Mouse (Mus musculus) MEL (cell line): ENCODE data around the gene Sh3tc1. TPM values are rescaled to one million over a fixed set of nuclear protein-coding genes. Genes with fewer than 3 reads are reported as not detected.

ENCODE experiments used
- DNase-seq: peaks from one replicate; pipeline ENCODE4 v3.0.0; 2011; ENCODE audit warnings: low read depth, low spot score
- H3K27ac ChIP-seq: 2 replicates; pipeline ENCODE4 v1.5.1; 2012; ENCODE audit warnings: low read depth, mild to moderate bottlenecking, control low read depth, low read length, moderate library complexity; ENCODE audit not compliant: control insufficient read depth
- H3K27me3 ChIP-seq, 2 experiments: fragments of 150-350 bp in 1 of 2; sonication (generic) in 1 of 2; 2 replicates each; pipeline ENCODE4 v1.6.1; 2012; ENCODE audit warnings: low read length in 2 of 2, mild to moderate bottlenecking in 2 of 2, improper control_type of control experiment in 1 of 2, moderate library complexity in 1 of 2; ENCODE audit not compliant: insufficient read depth in 2 of 2, control insufficient read depth in 1 of 2
- H3K36me3 ChIP-seq, 2 experiments: 2 replicates each; pipeline ENCODE4 v1.6.1; 2012 to 2014; ENCODE audit warnings: low read length in 2 of 2, improper control_type of control experiment in 1 of 2, inconsistent platforms in 1 of 2, mild to moderate bottlenecking in 1 of 2; ENCODE audit not compliant: insufficient read depth in 2 of 2, control insufficient read depth in 1 of 2
- H3K4me1 ChIP-seq, 2 experiments: fragments of 150-350 bp in 1 of 2; sonication (generic) in 1 of 2; 2 replicates each; pipeline ENCODE4 v1.6.1; 2012; ENCODE audit warnings: low read length in 2 of 2, improper control_type of control experiment in 1 of 2, mild to moderate bottlenecking in 1 of 2; ENCODE audit not compliant: insufficient read depth in 2 of 2, control insufficient read depth in 1 of 2
- H3K4me3 ChIP-seq, 2 experiments: fragments of 150-350 bp in 1 of 2; sonication (generic) in 1 of 2; 2 replicates each; pipeline ENCODE4 v1.5.1; 2012; ENCODE audit warnings: low read depth in 2 of 2, low read length in 2 of 2, mild to moderate bottlenecking in 2 of 2, moderate library complexity in 2 of 2, control low read depth in 1 of 2, improper control_type of control experiment in 1 of 2; ENCODE audit not compliant: control insufficient read depth in 1 of 2, insufficient read depth in 1 of 2
- H3K79me2 ChIP-seq: 2 replicates; pipeline ENCODE4 v1.6.1; 2012; ENCODE audit warnings: mild to moderate bottlenecking, low read length, moderate library complexity; ENCODE audit not compliant: control insufficient read depth, poor library complexity, insufficient read depth
- H3K9ac ChIP-seq: 2 replicates; pipeline ENCODE4 v1.6.1; 2012; ENCODE audit warnings: low read depth, mild to moderate bottlenecking, control low read depth, low read length, moderate library complexity; ENCODE audit not compliant: control insufficient read depth, poor library complexity, severe bottlenecking
- H3K9me3 ChIP-seq: fragments of 150-350 bp; sonication (generic); replicated peaks from 2 replicates; pipeline ENCODE4 v1.6.1; 2012; ENCODE audit warnings: mild to moderate bottlenecking, low read length, improper control_type of control experiment, moderate library complexity; ENCODE audit not compliant: insufficient read depth
- E2F4 ChIP-seq: IDR thresholded peaks from 2 replicates; pipeline ENCODE4 v1.6.1; 2011; ENCODE audit warnings: low read depth, low read length, improper control_type of control experiment, borderline replicate concordance
- MAFK ChIP-seq: IDR thresholded peaks from 2 replicates; pipeline ENCODE4 v1.6.1; 2011; ENCODE audit warnings: low read depth, mild to moderate bottlenecking, low read length, improper control_type of control experiment, borderline replicate concordance
- MEF2A ChIP-seq: IDR thresholded peaks from 2 replicates; pipeline ENCODE4 v1.6.1; 2014; ENCODE audit warnings: low read depth, mild to moderate bottlenecking, inconsistent platforms, low read length, improper control_type of control experiment; ENCODE audit not compliant: poor library complexity, insufficient replicate concordance, severe bottlenecking; ENCODE audit errors: extremely low read depth
- NELFE ChIP-seq: IDR thresholded peaks from 2 replicates; pipeline ENCODE4 v1.6.1; 2011; ENCODE audit warnings: low read depth, low read length, improper control_type of control experiment
- POLR2AphosphoS2 ChIP-seq: IDR thresholded peaks from 2 replicates; pipeline ENCODE4 v1.6.1; 2011; ENCODE audit warnings: low read length, improper control_type of control experiment
- ZC3H11A ChIP-seq: IDR thresholded peaks from 2 replicates; pipeline ENCODE4 v1.6.1; 2012; ENCODE audit warnings: low read depth, mild to moderate bottlenecking, inconsistent platforms, low read length, improper control_type of control experiment
- ZKSCAN1 ChIP-seq: IDR thresholded peaks from 2 replicates; pipeline ENCODE4 v1.6.1; 2012; ENCODE audit warnings: low read depth, mild to moderate bottlenecking, inconsistent platforms, low read length, improper control_type of control experiment, moderate library complexity
- ZNF384 ChIP-seq: IDR thresholded peaks from 2 replicates; pipeline ENCODE4 v1.6.1; 2012; ENCODE audit warnings: low read depth, mild to moderate bottlenecking, inconsistent platforms, low read length, improper control_type of control experiment
- polyA plus RNA-seq, 2 experiments: library from polyadenylated mRNA; stranded (reverse) in 1 of 2; unstranded in 1 of 2; fragments of >175 nt in 1 of 2; fragments of >200 nt in 1 of 2; gene quantifications; 2 replicates each; pipeline versions ENCODE4 v1.2.1 to v1.2.4; 2012; ENCODE audit warnings: low replicate concordance in 2 of 2, low read depth in 1 of 2; ENCODE audit not compliant: insufficient read length in 2 of 2, insufficient read depth in 1 of 2, missing spikeins in 1 of 2
- total RNA-seq: library from RNA; depleted of rRNA; stranded (reverse); fragments of 300-350 nt; gene quantifications from 2 replicates; pipeline ENCODE4 v1.2.3, GENCODE M21; 2012

The Sh3tc1 gene
- total and polyA plus RNA-seq, 3 experiments, result not detected

- Histone ChIP-seq H3K4me3 (no peak overlapping the region), H3K9ac (no peak overlapping the region), H3K79me2 (no peaks in the 10 kb centered on the region), H3K4me1 (no peaks in the 10 kb centered on the region), H3K27ac (no peak overlapping the region), H3K36me3 (no peaks in the 10 kb centered on the region), H3K9me3 (no peaks in the 10 kb centered on the region), H3K27me3 (no peaks in the 10 kb centered on the region)
- DNase-seq, result no peak
- TF ChIP-seq ZKSCAN1, result no peak
- no peak for TF ChIP-seq MEF2A
- no peak for TF ChIP-seq E2F4
- TF ChIP-seq MAFK, result no peak
Measured at GRCm38 (mm10) chr5:35685079-35685478, 54.7 kb downstream of the Sh3tc1 start.

DNA sequence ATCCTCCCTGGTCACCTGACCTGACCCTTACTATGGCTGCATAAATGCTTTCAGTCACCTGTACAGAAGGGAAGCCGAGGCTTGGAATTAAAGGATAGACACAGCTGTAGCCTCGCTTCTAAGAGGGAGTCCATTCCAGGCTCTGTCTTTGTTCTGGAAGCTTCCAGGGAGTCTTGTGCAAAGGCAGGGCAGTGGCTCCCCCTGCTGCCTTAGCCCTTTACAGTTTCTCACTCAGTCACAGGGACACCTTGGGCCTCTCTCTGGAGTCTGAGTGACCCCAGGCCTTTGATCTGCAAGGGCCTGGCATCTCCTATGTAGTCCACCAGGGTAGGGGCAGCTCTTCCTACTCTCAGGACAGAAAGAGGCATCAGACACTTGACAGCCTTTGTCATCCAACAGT is 58.8 kb downstream of the Sh3tc1 start:
- Histone ChIP-seq H3K27ac (no peak overlapping the region), H3K9me3 (no peaks in the 10 kb centered on the region), H3K9ac (no peak overlapping the region), H3K4me3 (no peak overlapping the region), H3K27me3 (no peaks in the 10 kb centered on the region), H3K4me1 (no peaks in the 10 kb centered on the region), H3K79me2 (no peaks in the 10 kb centered on the region), H3K36me3 (no peaks in the 10 kb centered on the region)
- no peak for TF ChIP-seq ZC3H11A
- DNase-seq, result no peak

- H3K79me2 ChIP-seq, result no peaks in the 10 kb centered on the region
- TF ChIP-seq NELFE (no peak), MEF2A (no peak), MAFK (no peak), ZNF384 (no peak), POLR2AphosphoS2 (no peak)
- DNase-seq, result no peak
- H3K9ac ChIP-seq, result no peak within 1 kb of the TSS
- no peaks in the 10 kb centered on the region for H3K27me3 ChIP-seq
- no peaks in the 10 kb centered on the region for H3K36me3 ChIP-seq
- no peaks in the 10 kb centered on the region for H3K9me3 ChIP-seq
- H3K4me3 ChIP-seq, result no peak within 1 kb of the TSS
- H3K27ac ChIP-seq, result no peak within 1 kb of the TSS
- no peaks in the 10 kb centered on the region for H3K4me1 ChIP-seq
Measured at GRCm38 (mm10) chr5:35679256-35680155, 60.3 kb downstream of the Sh3tc1 start, which contains the start of gene Htra3. TSS of gene Htra3 (minus strand) at chr5:35679782.
